Mouse (Mus musculus) liver, embryonic 16.5 days (tissue): ENCODE measurements around the gene Pds5b. TPM values are rescaled to one million over a fixed set of nuclear protein-coding genes. Genes with fewer than 3 reads are reported as not detected.
"Not testable (repeated sequence)": the region's sequence is repeated elsewhere in the genome, so short reads cannot be mapped to it uniquely, and the experiment has no call there.

Source experiments
- ATAC-seq: fragments of 200-750 bp; cut with Nextera tagmentation; 2 replicates; pipeline ENCODE4 v1.8.0; 2017; ENCODE audit warnings: low read depth, mild to moderate bottlenecking, moderate number of reproducible peaks, moderate library complexity
- H3K27ac ChIP-seq: fragments of 300-500 bp; sonication (generic); 2 replicates; pipeline ENCODE4 v1.5.1; 2014; ENCODE audit warnings: mild to moderate bottlenecking, low read length
- H3K27me3 ChIP-seq: fragments of 300-500 bp; sonication (generic); 2 replicates; pipeline ENCODE4 v1.6.1; 2014; ENCODE audit warnings: low read depth, low read length, mixed read lengths; ENCODE audit not compliant: control insufficient read depth, insufficient read depth
- H3K36me3 ChIP-seq: fragments of 300-500 bp; sonication (generic); 2 replicates; pipeline ENCODE4 v1.6.1; 2014; ENCODE audit warnings: mild to moderate bottlenecking; ENCODE audit not compliant: control insufficient read depth, insufficient read depth
- H3K4me1 ChIP-seq: fragments of 300-500 bp; sonication (generic); 2 replicates; pipeline ENCODE4 v1.6.1; 2014; ENCODE audit warnings: low read depth, low read length, mixed read lengths; ENCODE audit not compliant: control insufficient read depth
- H3K4me2 ChIP-seq: fragments of 300-500 bp; sonication (generic); 2 replicates; pipeline ENCODE4 v1.6.1; 2014; ENCODE audit warnings: low read depth, low read length, mixed read lengths
- H3K4me3 ChIP-seq: fragments of 300-500 bp; sonication (generic); 2 replicates; pipeline ENCODE4 v1.5.1; 2014; ENCODE audit warnings: low read depth, mild to moderate bottlenecking, low read length
- H3K9ac ChIP-seq: fragments of 300-500 bp; sonication (generic); 2 replicates; pipeline ENCODE4 v1.6.1; 2014; ENCODE audit warnings: low read depth, low read length
- H3K9me3 ChIP-seq: fragments of 300-500 bp; sonication (generic); replicated peaks from 2 replicates; pipeline ENCODE4 v1.6.1; 2016; ENCODE audit warnings: low read length; ENCODE audit not compliant: control insufficient read depth
- WGBS: fragments of 180-500 bp; shearing (Covaris S2); extraction: QIAGEN DNeasy Blood & Tissue Kit; methylation state at CpG from one replicate; pipeline ENCODE4 v1.1.7; 2014; ENCODE audit not compliant: insufficient replicate concordance; 5-methylcytosine and 5-hydroxymethylcytosine counted together
- polyA plus RNA-seq: library from polyadenylated mRNA; unstranded; fragments of >200 nt; fragmentation: Nextera tagmentation; extraction: Ambion mirVana; gene quantifications from 2 replicates; pipeline ENCODE4 v1.2.1, GENCODE M21; 2015

Gene Pds5b
- polyA plus RNA-seq: 8.5 and 9.2 TPM in 2 replicates

DNA sequence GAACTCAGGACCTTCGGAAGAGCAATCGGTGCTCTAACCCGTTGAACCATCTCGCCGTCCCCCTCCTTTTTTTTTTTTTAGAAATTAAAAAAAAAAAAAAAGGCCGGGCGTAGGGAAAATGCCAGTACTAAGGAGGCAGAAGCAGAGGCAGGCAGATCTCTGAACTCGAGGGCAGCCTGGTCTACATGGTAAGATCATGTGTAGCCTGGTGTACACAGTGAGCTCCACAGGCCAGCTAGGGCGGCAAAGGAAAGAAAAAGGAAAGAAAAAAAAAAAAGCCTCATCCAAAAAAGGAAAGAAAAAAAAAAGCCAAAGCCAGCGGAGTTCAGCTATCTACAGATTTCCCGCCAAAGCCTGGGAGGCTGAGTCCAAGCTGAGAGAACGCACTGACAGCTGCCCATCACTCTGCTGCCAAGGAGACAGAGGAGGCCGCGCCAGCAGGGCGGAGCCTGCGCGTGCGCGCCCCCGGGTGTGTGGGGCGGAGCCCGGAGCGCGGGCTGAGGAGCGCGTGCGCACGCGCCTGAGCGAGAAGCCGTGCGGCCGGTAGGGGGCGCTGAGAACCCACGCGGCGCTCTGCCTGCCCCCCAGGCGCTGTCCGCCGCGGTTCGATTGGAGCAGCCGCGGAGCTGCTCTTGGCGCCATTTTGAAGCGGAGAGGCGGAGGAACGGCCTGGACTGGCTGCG lies at the start of gene Pds5b:
Gene Pds5b, plus strand, starts transcription at position 587 of the 683 bp plus-strand sequence.
- H3K36me3 ChIP-seq: no peaks in the 10 kb centered on the region
- H3K9me3 ChIP-seq: no peaks in the 10 kb centered on the region
- H3K4me2 ChIP-seq: peak within 1 kb of the TSS; percentile 63
- H3K4me3 ChIP-seq: peak within 1 kb of the TSS; percentile 96
- 11% methylated on average over 48 of the region's 49 CpGs for WGBS
- no peaks in the 10 kb centered on the region for H3K27me3 ChIP-seq
- ATAC-seq: peak; percentile 94
- H3K4me1 ChIP-seq: peaks cover 13% of the 10 kb centered on the region
- H3K9ac ChIP-seq: peak within 1 kb of the TSS; percentile 97
- H3K27ac ChIP-seq: peak within 1 kb of the TSS; percentile 86

- Histone ChIP-seq H3K4me3 (no peak overlapping the region), H3K4me2 (no peak overlapping the region), H3K4me1 (no peaks in the 10 kb centered on the region), H3K27me3 (no peaks in the 10 kb centered on the region), H3K9ac (no peak overlapping the region), H3K9me3 (no peaks in the 10 kb centered on the region), H3K36me3 (no peaks in the 10 kb centered on the region), H3K27ac (no peak overlapping the region)
- 67% methylated on average over 7 of the region's 7 CpGs for WGBS
- ATAC-seq: no peak
Measured at GRCm38 (mm10) chr5:150625528-150625927, 48.0 kb upstream of the Pds5b start.

- no peaks in the 10 kb centered on the region for H3K4me1 ChIP-seq
- H3K27ac ChIP-seq: no peak overlapping the region
- no peak overlapping the region for H3K4me2 ChIP-seq
- no peaks in the 10 kb centered on the region for H3K27me3 ChIP-seq
- no peaks in the 10 kb centered on the region for H3K36me3 ChIP-seq
- H3K9ac ChIP-seq: no peak overlapping the region
- WGBS: 86% methylated on average over 1 of the region's 1 CpGs
- H3K4me3 ChIP-seq: no peak overlapping the region
- ATAC-seq: no peak
- no peaks in the 10 kb centered on the region for H3K9me3 ChIP-seq
Measured at GRCm38 (mm10) chr5:150629272-150629671, 44.3 kb upstream of the Pds5b start.

- H3K4me2 ChIP-seq: no peak overlapping the region
- peaks cover under 1% of the 10 kb centered on the region; the same call in 1 of the 2 replicates for H3K36me3 ChIP-seq
- no peak for ATAC-seq
- no peaks in the 10 kb centered on the region for H3K4me1 ChIP-seq
- H3K4me3 ChIP-seq: no peak overlapping the region
- WGBS: 81% methylated on average over 2 of the region's 2 CpGs
- no peak overlapping the region for H3K27ac ChIP-seq
- H3K9ac ChIP-seq: no peak overlapping the region
- no peaks in the 10 kb centered on the region for H3K9me3 ChIP-seq
- H3K27me3 ChIP-seq: no peaks in the 10 kb centered on the region
Measured at GRCm38 (mm10) chr5:150629692-150630091, 43.8 kb upstream of the Pds5b start.

DNA sequence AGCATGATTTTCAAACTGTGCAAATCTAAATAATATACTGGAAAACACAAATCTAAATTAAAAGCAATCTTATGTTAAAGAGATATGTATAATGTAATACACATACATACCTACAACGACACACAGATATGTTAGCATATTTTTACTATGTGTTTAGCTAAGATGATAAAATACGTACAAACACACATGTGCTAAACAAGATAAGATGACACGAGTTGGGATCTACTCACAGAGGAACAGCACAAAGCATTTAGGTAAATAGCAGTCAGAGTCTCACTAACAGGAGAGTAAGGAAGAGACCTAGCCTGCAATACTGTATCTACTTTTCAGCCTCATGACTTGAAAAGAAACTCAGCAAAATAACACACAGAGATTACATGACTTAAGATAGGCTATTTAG lies 32.1 kb upstream of the Pds5b start:
- Histone ChIP-seq H3K9ac (no peak overlapping the region), H3K4me1 (peaks cover 13% of the 10 kb centered on the region), H3K36me3 (peaks cover 19% of the 10 kb centered on the region), H3K27me3 (no peaks in the 10 kb centered on the region), H3K9me3 (no peaks in the 10 kb centered on the region), H3K4me2 (peak overlapping the region; percentile 30; the same call in 1 of the 2 replicates), H3K4me3 (no peak overlapping the region), H3K27ac (peak overlapping the region; percentile 71)
- peak; percentile 91 for ATAC-seq
- WGBS: 24% methylated on average over 3 of the region's 3 CpGs

DNA sequence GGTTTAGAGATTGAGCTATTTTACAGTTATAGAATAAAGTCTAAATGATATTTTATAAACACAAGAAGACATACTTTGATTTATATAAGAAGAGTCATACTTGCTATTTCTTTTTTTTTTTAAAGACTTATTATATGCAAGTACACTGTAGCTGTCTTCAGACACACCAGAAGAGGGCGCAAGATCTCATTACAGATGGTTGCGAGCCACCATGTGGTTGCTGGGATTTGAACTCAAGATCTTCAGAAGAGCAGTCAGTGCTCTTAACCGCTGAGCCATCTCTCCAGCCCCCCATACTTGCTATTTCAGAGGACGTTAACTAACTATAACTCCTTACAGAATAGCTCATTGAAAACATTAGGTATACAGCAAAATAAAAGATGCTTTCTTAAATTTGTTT lies 30.1 kb upstream of the Pds5b start:
- not testable (repeated sequence) for H3K4me2 ChIP-seq, H3K27ac ChIP-seq, H3K9ac ChIP-seq, H3K9me3 ChIP-seq, H3K27me3 ChIP-seq, ATAC-seq, H3K4me3 ChIP-seq
- H3K4me1 ChIP-seq: peaks cover 13% of the 10 kb centered on the region
- 89% methylated on average over 4 of the region's 4 CpGs for WGBS
- H3K36me3 ChIP-seq: peaks cover 26% of the 10 kb centered on the region

GRCm38 (mm10) chr5:150644926-150645325 lies 28.6 kb upstream of the Pds5b start:
- H3K36me3 ChIP-seq: peaks cover 34% of the 10 kb centered on the region
- H3K4me3 ChIP-seq: no peak overlapping the region
- H3K27ac ChIP-seq: peak overlapping the region; percentile 58
- peak overlapping the region; percentile 10; the same call in 1 of the 2 replicates for H3K4me2 ChIP-seq
- H3K9ac ChIP-seq: no peak overlapping the region
- H3K4me1 ChIP-seq: peaks cover 13% of the 10 kb centered on the region
- no peaks in the 10 kb centered on the region for H3K27me3 ChIP-seq
- WGBS: 47% methylated on average over 4 of the region's 4 CpGs
- H3K9me3 ChIP-seq: no peaks in the 10 kb centered on the region
- peak; percentile 70 for ATAC-seq

- no peaks in the 10 kb centered on the region for H3K9me3 ChIP-seq
- H3K27me3 ChIP-seq: no peaks in the 10 kb centered on the region
- no peak overlapping the region for H3K4me2 ChIP-seq
- no peak overlapping the region for H3K9ac ChIP-seq
- ATAC-seq: no peak
- H3K4me3 ChIP-seq: no peak overlapping the region
- peaks cover 15% of the 10 kb centered on the region for H3K36me3 ChIP-seq
- 75% methylated on average over 2 of the region's 2 CpGs for WGBS
- no peak overlapping the region for H3K27ac ChIP-seq
- H3K4me1 ChIP-seq: no peaks in the 10 kb centered on the region
Measured at GRCm38 (mm10) chr5:150652578-150652977, 21.0 kb upstream of the Pds5b start.

DNA sequence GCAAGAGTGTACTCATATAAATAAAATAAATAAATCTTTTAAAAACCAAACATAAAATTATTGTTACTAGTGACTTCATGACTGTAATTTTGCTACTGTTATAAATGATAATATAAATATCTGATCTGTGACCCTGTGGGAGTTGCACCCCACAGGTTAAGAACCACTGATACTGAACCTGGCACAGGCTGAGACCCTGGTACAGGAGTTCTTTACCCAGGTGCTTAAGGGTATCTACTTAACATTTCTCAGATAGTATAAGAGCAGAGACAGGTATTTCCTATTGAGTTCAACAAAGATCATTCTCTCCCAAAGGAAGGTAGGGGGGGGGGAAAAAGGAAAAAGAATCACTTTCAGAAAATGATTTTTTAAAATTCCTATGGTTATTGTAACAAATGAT lies 19.0 kb upstream of the Pds5b start:
- Histone ChIP-seq H3K27ac (no peak overlapping the region), H3K4me1 (peaks cover 10% of the 10 kb centered on the region), H3K4me3 (no peak overlapping the region), H3K27me3 (no peaks in the 10 kb centered on the region), H3K4me2 (no peak overlapping the region), H3K9ac (no peak overlapping the region), H3K9me3 (no peaks in the 10 kb centered on the region), H3K36me3 (no peaks in the 10 kb centered on the region; the same call in 1 of the 2 replicates)
- ATAC-seq: no peak
